Mouse (Mus musculus) layer of hippocampus, postnatal 10 days (tissue): ENCODE results near the gene Rfc5. TPM values are rescaled to one million over a fixed set of nuclear protein-coding genes. Genes with fewer than 3 reads are reported as not detected.

Experiments used
- DNase-seq, 2 experiments: peaks; one replicate each; pipeline ENCODE4 v3.0.0; 2021; ENCODE audit warnings: low spot score in 2 of 2
- total RNA-seq, 2 experiments: library from RNA; stranded (reverse); gene quantifications; 2 replicates each; pipeline ENCODE4 v1.2.3; 2021

Rfc5 gene
- total RNA-seq, 2 experiments from 2014 or later: 17.7 to 25.1 TPM

- no peak for DNase-seq
These were observed 12.5 kb downstream of the Rfc5 start for GRCm38 (mm10) chr5:117376331-117376761.

DNA sequence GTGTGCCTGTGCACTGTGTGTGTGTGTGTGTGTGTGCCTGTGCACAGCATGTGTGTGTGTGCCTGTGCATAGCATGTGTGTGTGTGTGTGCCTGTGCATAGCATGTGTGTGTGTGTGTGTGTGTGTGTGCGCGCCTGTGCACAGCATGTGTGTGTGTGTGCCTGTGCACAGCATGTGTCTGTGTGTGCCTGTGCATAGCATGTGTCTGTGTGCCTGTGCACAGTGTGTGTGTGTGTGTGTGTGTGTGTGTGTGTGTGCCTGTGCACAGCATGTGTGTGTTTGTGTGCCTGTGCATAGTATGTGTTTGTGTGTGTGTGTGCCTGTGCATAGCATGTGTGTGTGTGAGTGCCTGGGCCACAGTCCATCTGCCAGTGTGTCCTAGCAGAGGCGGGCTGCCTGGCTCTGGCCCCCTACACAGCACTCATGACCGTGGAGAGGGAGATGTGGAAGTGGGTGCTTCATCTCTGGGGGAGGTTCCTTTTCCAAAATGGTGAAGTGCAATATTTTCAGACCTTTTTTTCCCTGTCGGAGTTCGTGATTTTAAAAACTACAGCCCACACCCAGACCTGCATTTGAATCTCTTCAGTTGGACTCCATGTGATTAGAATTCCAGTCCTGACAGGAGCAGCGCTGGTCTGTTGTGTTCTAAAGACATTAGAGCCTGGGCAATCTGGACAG is 14.3 kb downstream of the Rfc5 start:
- no peak for DNase-seq

DNA sequence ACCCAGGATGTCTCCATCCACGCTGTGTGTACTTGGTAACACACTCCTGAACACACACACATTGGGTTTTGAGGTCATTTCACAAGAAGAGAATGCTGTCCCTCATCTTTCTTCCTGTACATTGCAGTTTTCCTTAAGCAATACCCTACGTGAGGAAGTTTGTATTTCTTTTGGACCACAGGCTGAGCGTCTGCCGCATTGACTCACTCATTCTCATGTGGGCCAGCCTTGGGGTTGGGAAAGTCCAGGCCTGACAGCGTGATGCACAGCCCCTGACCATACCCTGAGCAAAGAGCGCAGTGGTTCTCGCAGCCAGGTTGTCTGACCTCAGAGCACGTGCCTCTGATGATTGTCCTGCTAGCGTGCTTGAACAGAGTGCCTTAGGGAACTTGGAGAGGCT is 15.4 kb downstream of the Rfc5 start:
- no peak for DNase-seq

DNA sequence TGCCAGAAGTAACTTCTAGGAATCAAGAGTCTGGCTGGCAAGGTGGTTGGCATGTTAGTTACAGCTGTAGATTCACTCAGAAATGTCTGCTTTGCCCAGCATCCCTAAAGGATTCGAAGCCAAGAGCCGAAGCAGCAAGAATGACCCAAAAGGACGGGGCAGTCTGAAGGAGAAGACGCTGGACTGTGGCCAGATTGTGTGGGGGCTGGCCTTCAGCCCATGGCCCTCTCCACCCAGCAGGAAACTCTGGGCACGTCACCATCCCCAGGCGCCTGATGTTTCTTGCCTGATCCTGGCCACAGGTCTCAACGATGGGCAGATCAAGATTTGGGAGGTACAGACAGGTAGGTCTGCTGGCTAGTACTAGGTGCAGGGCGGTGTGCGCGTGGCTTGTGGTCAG is 18.3 kb downstream of the Rfc5 start:
- DNase-seq: no peak

- DNase-seq: no peak
These were observed 21.6 kb downstream of the Rfc5 start for GRCm38 (mm10) chr5:117367206-117367605.

DNA sequence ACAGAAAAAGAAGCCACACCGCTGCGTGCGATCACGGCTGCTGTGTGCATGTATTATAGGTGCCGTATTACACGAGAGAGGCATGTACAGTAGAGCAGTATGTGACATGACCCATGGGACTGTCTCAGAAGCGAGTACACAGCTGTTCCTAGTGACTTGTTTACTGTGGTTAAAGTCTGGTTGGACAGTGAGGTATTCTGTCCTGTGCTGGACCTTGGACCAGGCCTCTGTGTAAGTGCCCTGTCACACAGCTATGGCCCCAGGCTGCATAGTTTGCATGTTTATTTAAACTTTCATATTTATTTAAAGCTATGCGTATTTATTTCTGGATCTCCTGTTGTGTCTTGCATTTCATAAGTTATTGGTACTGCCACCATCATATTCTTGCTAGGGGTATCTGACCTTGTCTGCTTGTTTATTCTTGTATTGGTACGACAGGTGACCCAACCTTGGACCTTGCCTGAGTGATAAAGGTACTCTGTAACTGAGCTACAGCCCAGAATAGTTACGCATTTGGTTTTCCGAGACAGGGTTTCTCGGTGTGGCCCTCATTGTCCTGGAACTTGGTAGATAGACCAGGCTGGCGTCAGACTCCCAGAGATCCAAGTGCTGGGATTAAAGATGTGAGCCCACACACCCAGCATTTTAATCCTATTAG is 22.8 kb downstream of the Rfc5 start:
- no peak for DNase-seq

DNA sequence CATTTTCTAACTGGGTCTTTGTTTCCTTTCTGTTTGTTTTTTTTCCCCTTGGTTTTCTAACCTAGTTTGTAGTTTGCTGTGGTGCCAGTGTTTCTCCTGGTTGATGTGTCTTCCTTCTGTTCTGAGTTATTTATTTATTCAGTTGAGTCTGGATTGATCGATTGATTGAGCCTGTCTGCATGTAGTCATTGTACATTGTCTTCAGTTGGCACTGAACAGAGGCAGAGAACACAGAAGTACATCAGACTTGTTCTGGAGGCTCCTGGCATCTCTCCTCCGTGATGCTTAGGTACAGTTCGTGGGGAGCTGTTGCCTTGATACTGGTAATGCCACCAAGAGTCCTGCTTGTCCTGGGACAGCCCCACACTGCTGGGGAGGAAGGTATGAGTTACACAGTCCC is 24.0 kb downstream of the Rfc5 start:
- DNase-seq: no peak

DNA sequence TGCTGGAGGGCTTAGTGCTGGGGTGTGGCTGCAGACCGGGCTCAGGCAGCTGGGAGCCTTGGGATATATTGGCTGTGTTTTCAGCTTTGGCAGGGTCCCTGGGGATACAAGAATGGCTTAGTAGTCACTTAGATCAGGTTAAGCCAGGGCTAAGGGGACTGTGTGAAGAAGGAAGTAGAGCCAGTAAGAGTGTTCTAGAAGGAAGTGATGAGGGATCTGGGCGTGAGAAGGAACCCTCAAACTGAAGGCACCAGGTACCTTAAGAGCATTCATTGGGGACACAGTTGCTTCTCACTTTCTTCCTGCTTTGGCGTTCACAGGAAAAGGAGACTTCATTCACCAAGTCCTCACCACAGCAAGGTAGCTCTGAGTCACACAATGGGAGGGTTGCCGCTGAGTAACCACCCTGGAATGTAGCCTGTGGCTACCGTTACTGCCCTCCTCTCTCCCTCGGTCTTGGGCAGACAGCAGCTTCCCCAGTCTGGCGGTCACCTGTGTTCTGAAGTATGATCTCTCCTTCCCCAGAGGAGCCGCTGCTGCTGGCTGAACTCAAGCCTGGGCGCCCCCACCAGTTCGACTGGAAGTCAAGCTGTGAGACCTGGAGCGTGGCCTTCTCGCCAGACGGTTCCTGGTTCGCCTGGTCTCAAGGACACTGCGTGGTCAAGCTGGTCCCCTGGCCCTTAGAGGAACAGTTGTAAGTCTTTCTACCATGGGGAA is 25.6 kb downstream of the Rfc5 start:
- no peak for DNase-seq

- no peak for DNase-seq
These were observed 27.3 kb downstream of the Rfc5 start for GRCm38 (mm10) chr5:117361590-117361989.

DNA sequence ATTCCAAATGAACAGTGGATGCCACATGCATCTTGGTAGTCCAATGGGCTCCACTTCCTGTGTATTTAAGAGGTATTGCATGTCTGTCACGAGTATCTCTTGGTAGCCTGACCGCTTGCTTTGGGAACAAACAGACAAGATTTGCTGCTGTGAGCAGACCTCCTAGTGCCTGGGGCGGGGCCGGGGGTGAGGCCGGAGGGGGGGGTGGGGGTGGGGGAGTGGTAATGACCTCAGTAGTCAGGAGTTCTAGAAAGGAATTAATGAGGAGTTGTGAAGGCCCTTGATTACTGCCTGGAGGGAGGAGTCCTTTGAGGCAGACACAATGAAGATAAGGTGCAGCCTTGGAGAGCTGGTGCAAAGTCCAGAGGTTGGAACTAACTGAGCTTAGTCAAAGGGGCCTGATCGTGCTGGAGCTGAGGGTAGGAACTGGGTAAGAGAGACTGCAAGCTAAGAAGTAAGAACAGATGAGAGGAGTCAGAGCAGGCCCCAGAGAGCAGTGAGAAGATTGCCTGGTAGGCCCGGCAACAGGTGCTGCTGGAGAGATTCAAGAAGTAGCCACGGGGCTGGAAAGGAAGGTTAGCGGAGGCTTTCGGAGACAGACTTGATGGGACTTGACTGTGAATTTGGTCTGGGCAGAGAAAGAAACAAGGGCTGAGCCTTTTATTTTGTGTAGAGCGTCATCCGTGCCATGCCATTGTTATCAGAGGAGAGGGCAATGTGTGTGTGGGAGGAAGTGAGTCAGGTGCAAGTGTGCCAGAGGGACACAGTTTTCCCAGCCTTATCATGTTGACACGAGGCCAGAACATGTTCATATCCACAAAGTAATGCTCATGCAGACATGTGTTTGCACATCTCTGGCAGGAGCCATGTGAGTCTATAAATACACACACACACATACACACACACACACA is 28.0 kb downstream of the Rfc5 start:
- DNase-seq: no peak

DNA sequence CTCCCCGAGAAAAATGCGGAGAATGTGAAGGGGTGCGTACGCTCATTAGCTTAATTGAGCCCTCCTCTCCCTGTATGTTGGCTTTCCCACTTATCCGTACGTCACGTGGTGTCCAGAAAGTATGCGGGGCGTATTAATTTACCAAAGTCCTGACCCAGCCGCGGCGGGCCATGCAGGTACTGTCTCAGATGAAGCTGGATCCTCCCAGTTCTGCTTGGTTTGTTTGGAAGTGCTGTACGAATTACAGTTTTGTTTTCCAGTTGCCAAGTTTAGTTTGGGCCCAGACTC is 28.7 kb downstream of the Rfc5 start:
- DNase-seq: no peak

DNA sequence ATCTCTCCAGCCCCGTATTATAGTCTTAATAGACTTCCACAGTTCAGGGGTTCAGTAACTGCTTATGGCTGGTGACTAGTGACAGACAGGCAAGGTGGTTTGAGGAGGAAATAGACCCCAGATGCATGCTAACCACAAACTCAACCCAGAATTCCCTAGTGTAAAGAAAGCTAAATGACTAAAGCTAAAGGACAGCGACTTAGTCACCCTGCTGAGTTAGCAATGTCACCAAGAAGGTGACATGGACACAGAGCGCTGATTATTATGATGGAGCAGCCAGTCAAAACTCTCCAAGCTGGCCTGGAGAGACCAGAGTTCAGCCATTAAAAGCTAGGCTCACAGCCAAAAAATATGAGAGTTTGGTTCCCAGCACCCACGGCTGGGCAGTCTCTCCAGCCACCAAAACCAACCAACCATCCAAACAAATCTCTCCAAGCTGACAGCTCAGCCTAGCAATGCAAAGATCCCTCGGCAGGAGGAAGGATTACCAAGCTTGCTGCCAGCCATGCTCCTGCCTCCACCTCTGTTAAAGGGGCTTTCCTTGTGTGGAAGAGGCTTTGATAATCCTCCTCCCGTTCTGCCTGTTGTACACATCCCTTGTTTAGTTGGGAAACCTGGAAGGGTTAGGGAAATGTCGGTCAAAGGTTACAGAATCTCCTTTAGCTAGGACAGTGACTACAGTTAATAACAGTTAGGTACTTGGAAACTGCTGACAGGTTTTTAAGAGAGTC is 29.2 kb downstream of the Rfc5 start:
- DNase-seq: no peak

GRCm38 (mm10) chr5:117358725-117359124 is 30.1 kb downstream of the Rfc5 start:
- peak; percentile 89 to 90 for DNase-seq

- no peak for DNase-seq
These were observed 30.6 kb downstream of the Rfc5 start for GRCm38 (mm10) chr5:117358248-117358630.

- peak; percentile 53 to 59 for DNase-seq
These were observed 31.2 kb downstream of the Rfc5 start for GRCm38 (mm10) chr5:117357478-117358247.

GRCm38 (mm10) chr5:117357129-117357477 is 31.7 kb downstream of the Rfc5 start, which contains the start of gene Wsb2:
Wsb2 (plus strand) TSS chr5:117357304.
- peak; percentile 81 to 86 for DNase-seq

DNA sequence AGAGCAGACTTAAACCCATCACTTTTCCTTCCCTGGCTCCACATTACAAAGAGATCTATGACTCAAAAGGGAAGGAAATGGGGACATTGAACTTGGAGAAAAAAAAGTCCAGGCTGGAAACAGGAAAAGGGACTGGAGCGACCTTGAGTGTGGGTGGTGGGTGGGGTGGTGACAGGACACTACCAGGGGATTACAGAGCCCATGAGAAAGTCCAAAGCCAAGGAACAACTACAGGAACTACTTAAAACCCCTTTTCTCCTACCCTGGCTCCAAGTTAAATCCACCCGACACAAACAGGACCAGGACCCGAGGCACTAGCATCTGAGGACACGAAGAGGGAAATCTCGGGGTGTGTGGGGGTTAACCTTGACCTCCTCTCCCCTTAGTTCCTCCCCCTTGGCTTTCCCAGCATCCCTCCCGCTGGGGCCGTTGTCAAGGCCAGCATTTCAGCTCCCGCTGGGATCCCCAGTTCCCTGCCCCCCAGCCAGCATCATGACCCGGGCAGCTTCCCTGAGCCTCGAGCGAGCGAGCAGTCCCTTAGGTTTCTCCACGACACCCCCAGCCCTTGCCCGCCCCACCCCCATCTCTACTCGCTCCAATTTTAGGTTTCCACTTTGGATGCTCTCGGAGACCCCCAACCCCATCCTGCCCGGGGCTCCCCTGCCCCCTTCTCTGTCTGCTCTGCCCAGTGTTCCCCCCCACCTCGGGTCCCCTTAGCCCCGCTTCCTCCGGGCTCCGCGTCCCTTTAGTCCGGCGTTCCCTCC is 32.3 kb downstream of the Rfc5 start:
- DNase-seq: peak; percentile 53 to 65

GRCm38 (mm10) chr5:117355648-117356303 is 33.1 kb downstream of the Rfc5 start:
- DNase-seq: no peak

DNA sequence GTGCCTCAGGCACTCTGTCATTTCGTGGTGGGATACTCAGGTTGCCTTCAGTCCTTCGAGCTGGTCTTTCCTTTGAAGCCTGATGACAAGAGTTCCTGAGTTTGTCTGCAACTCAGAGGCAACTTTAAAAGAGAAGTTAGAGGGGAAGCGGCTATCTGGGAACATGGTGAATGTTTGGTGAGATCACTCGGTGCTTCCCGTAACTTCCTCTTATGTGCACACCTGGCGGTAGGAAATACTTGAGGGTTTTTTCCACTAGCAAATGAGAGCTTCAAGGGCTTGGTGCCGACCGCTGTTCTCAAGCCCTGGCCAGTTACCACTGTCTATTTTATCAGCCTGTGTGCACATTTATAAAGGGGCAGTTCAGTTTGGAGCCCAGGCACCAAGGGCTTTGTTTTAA is 34.7 kb downstream of the Rfc5 start:
- DNase-seq: no peak
